ENCODE assay signal across 18 mouse cellular contexts in genomic region chr7:135649306-135649705, GRCm38 (mm10).
"Had no signal": no experiment of that assay in that cellular context is flagged by ENCODE, and none has a peak within 500 bp of the region (broad histone marks: within the 10 kb centered on the region; RNA-seq: fewer than 3 reads in every experiment).

No protein-coding gene starts in this region.

- H3K27ac ChIP-seq: limb, embryonic 10.5 days; limb, embryonic 13.5 days; liver, embryonic 13.5 days; midbrain, embryonic 10.5 days; midbrain, embryonic 13.5 days; neural tube, embryonic 13.5 days; stomach, embryonic 15.5 days had no signal

- H3K4me3 ChIP-seq: limb, embryonic 10.5 days; limb, embryonic 13.5 days; liver, embryonic 13.5 days; midbrain, embryonic 10.5 days; midbrain, embryonic 13.5 days; myocyte; neural tube, embryonic 13.5 days; stomach, embryonic 15.5 days had no signal

- H3K27me3 ChIP-seq: limb, embryonic 13.5 days; liver, embryonic 13.5 days; midbrain, embryonic 13.5 days; neural tube, embryonic 13.5 days; stomach, embryonic 15.5 days had no signal

- H3K4me1 ChIP-seq: midbrain, embryonic 10.5 days; midbrain, embryonic 13.5 days; neural tube, embryonic 13.5 days had no signal

- H3K4me2 ChIP-seq: limb, embryonic 13.5 days; liver, embryonic 13.5 days; lung, embryonic 14.5 days; midbrain, embryonic 13.5 days; neural tube, embryonic 13.5 days; stomach, embryonic 15.5 days had no signal

- ATAC-seq: lung, postnatal 0 days; midbrain, embryonic 13.5 days; midbrain, embryonic 16.5 days had no signal

- H3K9ac ChIP-seq: limb, embryonic 13.5 days; liver, embryonic 13.5 days; lung, embryonic 14.5 days; midbrain, embryonic 13.5 days; neural tube, embryonic 13.5 days; stomach, embryonic 15.5 days had no signal

- H3K36me3 ChIP-seq: limb, embryonic 10.5 days; limb, embryonic 13.5 days; midbrain, embryonic 10.5 days; midbrain, embryonic 13.5 days; neural tube, embryonic 13.5 days; stomach, embryonic 15.5 days had no signal

- H3K9me3 ChIP-seq: limb, embryonic 10.5 days; liver, embryonic 13.5 days; midbrain, embryonic 13.5 days; stomach, embryonic 15.5 days had no signal

- DNase-seq: kidney, adult 18-20 months; kidney, adult 9 months; kidney, postnatal 4 days; liver, embryonic 13.5 days; lung, embryonic 14.5 days; retina, postnatal 1 day; right cerebral cortex, postnatal 25 days; spleen, adult 18-20 months; thymus, postnatal 25 days had no signal
